Mouse (Mus musculus): Measurements from ENCODE around the gene Zbtb44.
"Not testable (repeated sequence)": the region's sequence is repeated elsewhere in the genome, so short reads cannot be mapped to it uniquely, and the experiment has no call there.

Gene Zbtb44

DNA sequence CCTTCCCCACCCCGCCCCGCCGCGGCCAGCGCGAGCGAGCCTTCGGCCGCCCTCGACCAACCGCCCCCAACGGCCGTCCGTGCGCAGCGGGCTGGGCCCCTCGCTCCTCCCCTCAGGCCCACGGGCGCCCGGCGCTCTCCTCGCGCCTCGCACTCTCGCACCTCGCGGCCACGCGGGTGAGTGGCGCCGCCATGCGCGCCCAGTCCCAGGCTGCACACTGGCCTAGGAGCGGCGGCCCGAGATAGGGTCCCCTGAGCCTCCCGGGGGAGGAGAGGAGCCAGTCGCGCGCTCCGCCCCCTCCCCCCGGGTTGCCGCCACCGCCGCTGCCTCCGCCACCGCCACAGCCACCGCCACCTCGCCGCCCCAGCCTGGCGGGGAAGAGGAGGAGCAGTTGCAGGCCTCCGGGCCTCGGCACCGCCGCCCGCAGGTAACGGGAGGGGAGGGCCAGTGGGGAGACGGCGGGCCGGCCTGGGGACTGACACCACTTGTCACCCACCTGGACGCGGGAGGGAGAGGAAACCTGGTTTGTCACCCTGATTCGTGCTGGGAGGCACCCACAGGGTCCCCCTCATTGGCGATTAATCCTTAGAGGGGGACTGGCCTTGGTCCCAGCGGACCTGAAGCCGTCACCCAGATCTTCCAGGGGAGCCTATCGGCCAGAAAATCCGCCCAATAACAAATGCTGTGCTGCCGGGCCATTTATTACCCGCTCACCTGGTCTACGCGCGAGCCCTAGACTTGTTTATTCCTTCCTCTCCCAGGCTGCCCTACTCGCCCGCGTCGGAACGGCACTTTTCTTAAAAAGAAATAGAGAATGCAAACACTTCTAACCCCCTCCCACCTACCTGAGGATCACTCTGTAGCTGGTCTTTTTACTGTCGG lies at the start of gene Zbtb44:
TSS of gene Zbtb44 (plus strand) at position 113 of the 882 bp plus-strand sequence.
- peak; percentile 72 for DNase-seq

DNA sequence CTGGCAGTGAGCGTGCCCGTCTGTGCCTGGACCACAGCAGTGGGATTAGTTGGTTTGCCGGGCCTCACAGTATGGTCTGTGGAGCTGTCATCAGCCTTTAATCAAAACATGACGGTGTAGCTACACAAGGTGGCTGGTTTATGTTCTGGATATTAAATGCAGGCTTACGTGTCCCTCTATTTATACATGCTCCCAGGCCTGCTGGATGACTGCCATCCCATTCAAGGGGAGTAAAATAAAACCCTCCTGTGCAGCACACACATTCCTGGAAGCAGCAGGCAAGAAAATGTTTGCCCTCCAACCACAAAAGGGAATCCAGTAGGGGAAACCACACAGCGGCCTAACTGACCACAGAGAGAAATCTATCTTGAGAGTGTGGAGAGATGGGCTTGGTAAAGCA lies 44.7 kb upstream of the Zbtb44 start:
- no peak for DNase-seq

DNA sequence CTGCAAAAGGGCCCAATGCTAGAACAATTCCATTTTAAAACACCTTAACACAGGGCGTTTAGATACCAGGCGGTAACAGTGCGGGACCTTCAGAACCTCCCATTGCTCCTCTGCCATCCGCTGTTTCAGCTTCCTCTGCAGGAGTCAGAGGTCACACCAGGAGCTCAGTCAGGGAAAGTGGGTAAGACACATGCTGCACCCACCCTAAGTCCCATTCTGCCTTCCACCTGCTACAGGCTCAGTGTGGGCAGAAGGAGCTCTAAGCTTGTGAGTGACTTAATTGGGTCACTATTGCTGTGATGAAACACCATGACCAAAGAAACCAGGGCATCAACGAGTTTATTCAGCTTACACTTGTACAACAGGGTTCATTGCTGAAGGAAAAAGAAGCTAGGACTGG lies 37.3 kb upstream of the Zbtb44 start:
- DNase-seq, result no peak

DNA sequence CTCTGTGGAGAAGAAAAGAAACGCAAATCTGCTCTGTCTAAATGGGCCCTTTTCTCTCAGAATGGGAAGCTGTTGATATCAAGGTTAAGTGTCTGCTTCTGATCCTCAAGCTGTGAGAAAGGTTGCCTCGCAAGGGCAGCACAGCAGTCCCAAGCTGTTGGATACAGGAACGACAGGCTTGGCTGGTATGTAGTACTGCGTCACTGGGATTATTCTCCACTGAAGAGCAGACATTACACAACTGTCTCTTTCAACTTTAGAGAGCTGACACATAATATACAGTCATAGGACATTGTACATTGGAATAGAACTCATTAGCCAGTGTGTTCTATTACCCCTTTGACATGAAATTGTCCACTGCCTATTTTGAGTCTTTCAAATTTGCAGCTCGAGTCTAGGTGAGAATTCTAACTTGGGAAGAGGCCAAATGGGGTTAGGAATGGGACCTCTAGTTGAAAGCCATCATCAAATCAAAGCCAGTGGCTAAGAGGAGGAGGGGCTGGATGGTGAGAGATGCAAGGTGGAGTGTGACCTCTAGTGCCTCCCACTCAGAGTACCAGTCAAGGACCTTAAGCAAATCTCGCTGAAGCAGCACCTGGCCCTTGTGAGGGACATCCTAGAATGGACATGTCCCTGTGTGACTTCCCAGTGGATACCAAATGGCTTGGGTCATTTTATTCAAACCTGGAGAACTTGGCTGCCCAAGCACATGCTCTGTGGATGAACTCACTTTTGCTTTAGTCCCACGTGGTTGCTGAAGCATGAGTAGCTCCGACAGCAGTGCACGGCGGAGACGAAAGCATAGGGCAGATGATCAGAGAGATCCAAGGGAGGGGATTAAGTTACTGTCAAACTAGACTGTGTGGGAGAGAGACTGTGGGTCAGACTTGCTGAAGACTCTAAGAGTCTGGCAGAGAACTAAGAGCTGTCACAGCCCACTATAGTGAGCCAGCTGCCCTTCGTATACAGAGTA lies 33.6 kb upstream of the Zbtb44 start:
- DNase-seq, result peak; percentile 77

DNA sequence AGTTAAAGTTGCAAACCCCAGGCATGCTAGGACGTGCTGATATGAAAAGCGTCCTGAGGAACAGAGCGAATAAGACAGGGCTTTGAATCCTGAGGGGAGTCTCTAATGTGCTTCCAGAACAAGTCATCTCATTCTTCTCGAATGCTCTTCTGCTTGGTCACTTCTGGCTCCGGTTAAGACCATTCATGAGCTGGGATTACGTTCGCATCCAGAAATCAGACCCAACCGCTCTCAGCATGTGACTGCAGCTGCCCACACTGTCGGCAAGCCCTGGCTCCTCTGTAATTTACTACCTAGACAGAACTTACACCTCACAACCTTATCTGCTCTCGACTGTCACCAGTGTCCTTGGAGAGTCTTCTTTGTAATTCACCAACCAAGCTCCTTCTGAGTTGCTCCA lies 29.8 kb upstream of the Zbtb44 start:
- DNase-seq, result no peak

DNA sequence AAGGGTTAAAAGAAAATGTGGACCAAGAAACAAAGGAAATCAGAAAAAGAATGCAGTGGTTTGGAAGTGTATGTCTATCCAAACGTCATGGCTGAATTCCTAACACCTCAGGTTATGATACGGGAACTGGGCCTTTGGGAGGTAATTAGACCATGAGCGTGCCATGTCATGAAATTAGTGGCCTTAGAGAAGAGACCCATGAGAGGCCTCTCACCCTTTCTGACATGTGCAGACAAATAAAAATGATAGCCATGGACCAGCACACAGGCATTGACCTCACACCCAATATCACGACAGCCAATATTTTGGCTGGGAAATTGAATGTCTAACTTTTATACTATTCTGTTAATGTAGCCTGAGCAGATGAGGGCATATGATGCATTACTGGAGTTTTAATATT lies 27.9 kb upstream of the Zbtb44 start:
- no peak for DNase-seq

DNA sequence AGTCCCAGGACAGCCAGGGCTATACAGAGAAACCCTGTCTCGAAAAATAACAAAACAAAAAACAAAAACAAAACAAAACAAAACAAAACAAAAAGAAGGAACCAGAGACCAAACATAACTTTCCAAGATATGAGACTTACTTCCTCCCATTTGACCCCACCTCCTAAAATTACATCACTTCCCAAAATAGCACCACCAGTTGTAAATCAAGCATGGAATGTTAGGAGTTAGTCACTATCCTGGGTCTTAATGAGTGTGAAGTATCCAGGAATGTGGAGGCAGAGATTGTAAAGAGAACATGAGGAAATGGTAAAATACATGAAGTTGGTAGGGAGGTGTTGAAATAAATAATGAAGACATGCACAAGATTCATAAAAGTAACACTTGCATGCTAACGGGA lies 21.1 kb upstream of the Zbtb44 start:
- no peak for DNase-seq

DNA sequence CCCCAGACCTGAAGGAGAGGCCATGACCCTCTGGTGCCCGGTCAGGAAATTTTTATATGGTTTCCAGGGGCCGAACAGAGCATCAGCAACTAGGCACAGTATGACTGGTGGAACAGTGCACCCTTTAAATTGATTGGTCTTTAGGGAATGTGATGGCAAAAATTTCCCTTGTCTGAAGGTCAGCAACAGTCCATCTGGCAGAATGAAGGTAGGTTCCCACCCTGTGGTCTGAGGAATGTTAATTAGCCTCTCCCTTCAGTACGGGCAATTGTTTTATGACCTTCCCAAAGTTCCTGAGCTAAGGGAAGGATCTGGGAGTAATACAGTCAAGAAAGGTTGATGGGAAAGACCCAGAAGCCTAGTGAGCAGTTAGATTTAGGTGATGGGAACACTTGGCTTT lies 20.4 kb upstream of the Zbtb44 start:
- no peak for DNase-seq

DNA sequence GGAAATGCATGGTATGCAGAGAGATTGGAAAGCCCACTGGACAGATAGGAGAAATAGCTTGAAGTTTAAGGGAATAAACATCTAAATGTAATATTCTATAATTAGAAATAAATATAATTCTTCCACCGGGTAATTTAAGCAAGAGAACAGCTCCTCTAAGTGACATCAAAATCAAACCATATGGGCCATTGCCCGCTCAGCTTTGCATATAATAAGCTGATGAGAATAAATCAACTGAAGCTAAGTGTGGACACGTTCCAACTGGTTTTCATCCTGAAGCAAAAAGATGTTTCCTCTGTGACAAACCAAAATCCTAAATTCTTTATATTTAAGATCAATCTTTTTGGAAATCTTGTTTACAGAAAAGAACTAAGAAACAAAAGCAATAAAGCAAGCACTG lies 19.7 kb upstream of the Zbtb44 start:
- DNase-seq, result no peak

DNA sequence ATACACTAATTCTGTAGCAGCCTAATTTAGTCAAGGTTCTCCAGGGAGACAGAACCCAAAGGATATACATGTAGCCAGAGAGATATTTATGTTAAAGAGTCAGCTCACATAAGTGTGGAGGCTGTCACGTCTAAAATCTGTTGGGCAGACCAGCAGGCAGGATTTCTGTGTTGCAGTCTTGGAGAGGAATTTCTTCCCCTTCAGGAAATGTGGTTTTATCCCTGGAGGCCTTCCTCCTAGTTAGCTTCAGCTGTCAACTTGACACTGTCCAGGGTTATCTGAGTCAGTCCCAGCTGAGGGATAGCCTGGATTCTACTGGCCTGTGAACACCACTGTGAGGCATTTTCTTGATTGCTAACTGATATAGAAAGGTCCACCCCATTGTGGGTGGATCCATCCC lies 18.9 kb upstream of the Zbtb44 start:
- DNase-seq, result no peak

DNA sequence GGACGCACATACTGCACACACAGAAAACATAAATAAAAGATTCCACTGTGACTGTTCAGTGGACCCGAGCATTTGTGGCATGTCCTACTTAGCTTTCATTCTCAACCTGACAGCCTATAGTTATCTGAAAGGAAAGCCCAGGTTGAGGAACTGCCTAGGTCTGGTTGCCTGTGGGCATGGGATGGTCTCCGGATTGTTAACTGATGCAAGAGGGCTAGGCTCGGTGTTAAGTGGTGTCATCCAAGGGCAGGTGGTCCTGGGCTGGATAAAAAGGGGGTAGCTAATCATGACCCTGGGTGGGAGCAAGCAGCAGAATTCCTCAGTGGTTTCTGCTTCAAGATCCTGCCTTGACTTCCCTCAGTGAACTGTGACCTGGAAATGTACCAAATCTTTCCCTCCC lies 17.8 kb upstream of the Zbtb44 start:
- DNase-seq, result no peak

DNA sequence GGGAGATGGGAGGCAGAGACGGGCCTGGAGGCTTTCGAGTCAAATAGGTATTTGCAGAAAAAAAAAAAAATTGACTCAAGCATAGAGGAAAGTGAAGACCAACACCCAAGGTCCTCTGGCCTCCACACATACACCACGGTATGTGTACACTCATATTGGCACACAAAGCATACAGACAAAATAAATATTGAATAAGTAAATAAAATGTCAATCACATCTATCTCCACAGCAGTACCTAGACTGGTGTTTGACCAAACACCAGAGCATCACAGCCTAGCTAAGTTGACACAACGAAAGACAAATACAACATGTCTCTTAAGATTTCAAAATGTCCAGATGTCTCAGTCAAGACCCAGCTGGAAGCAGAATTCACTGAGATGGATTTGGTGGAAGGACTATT lies 17.0 kb upstream of the Zbtb44 start:
- DNase-seq, result no peak

DNA sequence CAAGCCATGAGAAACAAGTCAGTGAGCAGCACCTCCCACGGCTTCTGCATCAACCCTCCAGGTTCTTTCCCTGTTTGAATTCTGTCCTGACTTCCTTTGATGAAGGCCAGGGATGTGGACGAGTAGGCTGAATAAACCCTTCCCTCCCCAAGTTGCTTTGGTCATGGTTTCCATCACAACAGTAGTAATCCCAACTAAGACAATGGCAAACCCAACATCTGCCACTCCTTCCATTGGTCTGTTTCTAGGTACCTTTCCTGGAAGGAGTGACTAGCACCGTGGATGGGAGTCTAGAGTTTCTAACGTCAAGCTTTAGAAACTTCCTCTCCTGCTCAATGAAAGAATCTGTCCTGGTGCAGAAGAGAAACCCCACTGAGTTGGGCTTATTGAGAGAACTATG lies 12.8 kb upstream of the Zbtb44 start:
- DNase-seq, result no peak

DNA sequence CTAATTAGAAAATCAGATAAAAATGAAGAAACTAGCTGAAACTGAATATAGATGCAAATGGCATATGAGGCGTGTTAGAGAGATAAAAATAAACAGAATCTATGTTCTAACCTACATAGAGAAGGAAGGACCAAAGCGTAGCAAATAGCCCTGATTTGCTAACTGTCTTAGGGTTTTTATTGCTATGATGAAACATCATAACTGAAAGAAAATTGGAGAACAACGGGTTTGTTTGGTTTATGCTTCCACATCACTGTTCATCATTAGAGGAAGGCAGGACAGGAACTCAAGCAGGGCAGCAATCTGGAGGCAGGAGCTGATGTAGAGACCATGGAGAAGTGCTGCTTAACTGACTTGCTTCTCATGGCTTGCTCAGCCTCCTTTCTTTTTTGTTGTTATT lies 12.3 kb upstream of the Zbtb44 start:
- no peak for DNase-seq

DNA sequence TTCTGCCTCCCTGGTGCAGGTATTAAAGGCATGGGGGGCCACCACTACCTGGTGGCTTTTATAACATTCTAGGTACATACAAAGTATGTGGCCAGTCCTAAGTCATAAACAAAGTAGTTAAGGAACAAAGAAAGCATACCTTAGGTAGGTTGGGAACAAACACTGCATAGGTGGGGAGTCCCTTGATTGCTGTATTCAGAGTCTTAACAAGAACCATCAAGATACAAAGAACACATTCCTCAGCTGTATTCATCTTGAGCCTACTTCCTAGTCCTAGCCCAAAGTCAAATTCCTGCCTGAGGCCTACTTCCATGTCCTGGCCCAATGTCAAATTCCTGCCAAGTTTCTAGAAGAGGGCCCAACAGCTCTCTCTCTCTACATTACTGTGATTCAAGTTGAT lies 11.7 kb upstream of the Zbtb44 start:
- no peak for DNase-seq

DNA sequence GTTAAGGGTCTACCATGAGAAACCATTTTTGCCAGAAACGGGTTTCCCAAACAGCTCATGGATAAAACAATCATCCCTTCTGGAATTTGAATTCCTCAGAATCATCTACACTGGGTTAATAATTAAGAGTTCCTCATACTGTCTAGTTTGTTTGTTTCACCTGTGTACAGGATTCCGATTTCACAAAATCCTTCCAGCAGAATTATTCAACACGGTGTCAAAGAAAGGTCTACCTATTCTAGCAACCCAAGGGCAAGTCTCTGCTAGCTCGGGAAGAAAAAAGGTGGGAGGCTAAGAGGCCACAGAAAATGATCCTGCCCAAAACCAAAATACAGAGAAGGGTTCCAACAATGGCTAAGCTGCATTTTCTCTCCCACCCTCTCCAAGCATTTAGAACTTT lies 2.2 kb upstream of the Zbtb44 start:
- peak; percentile 24 for DNase-seq

DNA sequence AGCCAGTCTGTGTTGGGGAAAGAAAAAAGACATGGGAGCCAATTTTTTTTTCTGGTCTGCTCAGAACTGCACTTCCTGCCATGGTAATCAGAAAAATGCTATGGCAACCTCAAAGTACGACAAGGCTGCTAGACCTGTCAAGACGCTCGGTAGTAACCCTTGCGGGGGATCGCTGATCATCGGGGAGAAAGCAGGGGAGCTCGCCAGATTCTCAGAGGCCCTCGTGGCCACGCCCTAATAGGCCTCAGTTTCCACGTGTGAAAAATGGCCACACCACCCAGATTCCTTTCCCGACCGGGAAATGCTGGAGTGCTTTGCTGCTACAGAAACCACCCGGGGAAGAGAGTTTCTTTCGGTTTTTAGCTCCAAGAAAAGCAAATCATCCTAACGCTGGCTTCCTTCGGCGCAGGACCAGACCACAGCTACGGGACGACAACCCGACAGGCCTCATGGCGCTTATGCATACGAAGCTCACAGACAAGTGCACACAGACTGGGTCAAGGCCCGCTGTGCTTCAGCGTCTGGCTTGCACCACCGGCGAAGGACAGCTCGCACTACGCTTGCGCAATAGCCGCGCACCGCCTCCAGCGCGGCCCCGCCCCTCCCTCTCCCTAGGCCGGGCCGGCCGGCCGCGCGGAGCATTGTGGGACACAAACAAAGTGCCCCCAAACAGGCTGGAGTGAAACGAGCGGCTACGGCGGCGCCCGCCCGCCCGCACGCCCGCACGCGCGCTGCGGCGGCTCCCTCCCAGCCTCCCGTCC lies 513 bp upstream of the Zbtb44 start:
- peak; percentile 96 for DNase-seq

DNA sequence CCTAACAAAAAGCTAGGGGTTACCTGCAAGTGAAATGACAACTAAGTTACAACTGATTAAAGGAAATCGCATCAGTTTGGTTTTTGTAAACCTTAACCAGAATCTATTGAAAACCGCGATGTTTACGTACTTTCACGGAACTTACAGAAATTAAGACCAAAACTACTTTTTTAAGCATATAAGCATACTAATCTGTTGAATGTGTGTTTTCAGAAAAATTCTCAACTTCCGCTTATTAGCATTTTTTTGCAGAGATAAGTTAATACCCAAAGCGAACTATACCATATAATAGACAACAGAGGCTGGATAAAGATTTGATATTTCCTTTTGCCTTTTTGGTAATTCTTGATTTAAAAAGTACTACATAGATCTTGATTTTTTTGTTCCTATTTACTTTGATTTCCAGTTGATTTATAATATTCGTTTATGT lies 985 bp downstream of the Zbtb44 start:
- no peak for DNase-seq

DNA sequence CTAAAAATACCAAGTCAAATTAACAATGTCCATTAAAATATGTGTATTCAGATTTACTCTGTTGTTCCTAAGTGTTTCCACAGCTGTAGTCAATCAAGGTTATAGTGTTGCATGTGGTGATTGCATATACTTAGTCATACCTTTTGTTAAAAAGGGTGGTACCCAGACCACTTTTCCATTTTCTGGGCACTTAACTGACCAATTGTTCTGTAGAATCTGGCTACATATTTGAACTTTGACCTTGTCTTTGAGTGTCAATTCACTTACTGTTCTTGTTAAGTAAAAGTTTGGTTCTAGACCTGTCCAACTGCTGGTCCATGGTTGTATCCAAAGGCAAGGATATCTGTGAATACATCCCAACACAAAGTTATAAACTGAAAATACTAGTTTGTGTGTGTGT lies 2.1 kb downstream of the Zbtb44 start:
- no peak for DNase-seq

DNA sequence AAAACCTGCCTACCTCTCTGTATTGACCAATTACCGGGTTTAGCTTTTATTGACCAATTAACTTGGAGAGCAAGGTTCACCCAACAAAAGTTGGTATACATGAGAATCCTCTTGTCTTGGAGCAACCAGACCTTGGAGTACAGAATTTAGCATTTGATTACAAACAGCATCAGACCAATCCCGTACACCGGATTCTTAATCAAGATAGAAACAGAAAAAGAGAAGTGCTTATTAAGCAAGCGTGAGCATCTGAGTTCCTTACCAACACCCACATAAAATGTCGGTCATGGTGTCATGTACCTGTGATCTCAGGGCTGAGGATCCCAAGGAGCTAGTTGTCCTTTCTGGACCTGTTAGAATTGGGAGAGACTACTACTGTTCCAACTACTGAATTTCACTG lies 19.8 kb downstream of the Zbtb44 start:
- DNase-seq, result no peak

DNA sequence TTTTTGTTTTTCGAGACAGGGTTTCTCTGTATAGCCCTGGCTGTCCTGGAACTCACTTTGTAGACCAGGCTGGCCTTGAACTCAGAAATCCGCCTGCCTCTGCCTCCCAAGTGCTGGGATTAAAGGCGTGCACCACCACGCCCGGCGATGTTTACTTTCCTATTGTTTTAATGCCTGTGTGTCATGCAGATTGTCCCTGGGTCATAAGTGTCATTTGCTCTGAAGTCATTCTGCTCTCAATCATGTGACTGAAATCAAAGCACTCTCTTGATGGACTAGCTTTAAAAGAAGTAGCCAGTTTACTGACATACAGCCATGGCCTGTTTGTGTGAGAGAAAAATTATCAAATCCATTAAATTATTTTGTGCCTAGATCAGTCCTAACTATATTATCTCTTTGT lies 21.1 kb downstream of the Zbtb44 start:
- DNase-seq, result not testable (repeated sequence)

DNA sequence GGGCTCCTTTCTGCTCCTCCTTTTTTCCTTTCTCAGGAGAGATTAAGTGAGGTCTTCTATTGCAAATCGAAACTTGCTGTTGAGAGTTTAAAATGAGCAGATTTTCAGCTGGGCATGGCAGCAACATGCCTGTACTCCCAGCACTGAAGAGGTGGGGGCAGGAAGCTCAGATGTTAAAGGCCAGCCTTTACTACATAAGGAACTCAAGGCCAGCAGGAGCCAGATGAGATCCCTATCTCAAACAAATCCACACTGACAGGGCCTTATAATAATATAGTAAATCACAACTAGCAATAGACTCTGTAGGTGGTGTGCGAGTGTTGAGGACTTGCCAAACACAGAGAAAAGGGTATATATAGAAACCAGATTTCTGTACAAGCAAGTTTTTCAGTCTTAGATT lies 28.3 kb downstream of the Zbtb44 start:
- no peak for DNase-seq

DNA sequence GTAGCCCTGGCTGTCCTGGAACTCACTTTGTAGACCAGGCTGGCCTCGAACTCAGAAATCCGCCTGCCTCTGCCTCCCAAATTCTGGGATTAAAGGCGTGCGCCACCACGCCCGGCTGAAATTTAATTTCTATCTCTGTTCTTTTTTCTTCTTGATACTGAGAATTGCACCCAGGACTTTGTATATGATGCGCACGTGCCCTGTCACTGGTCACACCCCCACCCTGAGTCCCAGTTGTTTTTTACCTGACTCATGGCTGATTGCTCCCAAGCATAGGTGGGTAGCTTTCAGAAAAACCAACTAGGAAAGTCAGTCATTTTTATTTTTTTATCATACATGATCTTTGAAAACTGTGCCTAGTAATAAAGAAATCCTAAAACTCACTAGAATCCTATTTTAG lies 40.3 kb downstream of the Zbtb44 start:
- DNase-seq, result no peak
